Mouse (Mus musculus) T-helper 2 cell (primary cell): ENCODE results near the gene Commd4.

Experiments
- in situ Hi-C: fragments of 300-600 bp; cut with MboI, MseI; formaldehyde crosslinking; loops from one replicate; pipeline ENCODE4 v1.15.1; 2025; ENCODE audit warnings: high pct_unique_total_duplicates

The Commd4 gene

DNA sequence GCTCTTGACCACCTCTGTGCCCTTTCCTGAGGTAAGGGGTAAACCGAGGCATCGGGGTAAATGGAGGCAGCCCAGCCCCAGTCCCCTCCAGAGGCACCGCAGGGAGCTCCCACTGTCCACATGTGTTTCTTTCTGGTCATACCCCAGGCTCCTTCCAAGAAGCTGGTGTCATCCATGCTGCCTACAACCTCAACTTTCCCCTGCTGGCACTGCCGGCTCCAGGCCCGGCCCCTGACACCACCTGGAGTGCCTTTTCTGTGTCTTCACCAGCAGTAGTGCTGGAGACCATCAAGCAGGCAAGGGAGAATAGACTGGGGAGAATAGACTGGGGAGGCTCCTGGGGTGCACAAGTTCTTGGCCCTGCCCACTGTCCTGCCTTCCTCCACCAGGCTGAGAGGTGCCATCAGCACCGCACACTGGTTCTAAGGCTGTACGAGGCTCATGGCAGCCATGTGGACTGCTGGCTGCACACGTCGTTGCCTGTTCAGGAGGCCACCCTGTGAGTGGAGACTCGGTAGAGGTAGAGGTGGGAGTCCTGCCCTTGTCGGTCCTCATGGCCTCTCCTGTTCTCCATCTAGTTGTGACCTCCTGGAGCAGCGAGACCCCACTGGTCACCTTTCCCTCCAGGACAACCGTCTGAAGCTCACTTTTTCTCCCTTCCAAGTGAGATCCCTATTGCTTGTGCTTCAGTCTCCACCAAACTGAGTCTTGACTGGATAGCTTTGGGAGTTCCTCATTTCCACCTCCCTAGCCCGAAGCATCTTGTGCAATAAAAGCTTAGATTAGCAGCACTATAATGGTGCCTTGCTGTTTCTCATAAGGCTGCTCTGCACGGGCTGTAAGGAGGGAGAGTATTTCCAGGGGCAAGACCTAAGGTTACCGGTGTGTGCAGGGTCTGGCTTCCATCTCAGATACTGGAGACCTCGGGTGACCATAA is 16.4 kb downstream of the Commd4 start:
- in situ Hi-C loops = no loop called here

DNA sequence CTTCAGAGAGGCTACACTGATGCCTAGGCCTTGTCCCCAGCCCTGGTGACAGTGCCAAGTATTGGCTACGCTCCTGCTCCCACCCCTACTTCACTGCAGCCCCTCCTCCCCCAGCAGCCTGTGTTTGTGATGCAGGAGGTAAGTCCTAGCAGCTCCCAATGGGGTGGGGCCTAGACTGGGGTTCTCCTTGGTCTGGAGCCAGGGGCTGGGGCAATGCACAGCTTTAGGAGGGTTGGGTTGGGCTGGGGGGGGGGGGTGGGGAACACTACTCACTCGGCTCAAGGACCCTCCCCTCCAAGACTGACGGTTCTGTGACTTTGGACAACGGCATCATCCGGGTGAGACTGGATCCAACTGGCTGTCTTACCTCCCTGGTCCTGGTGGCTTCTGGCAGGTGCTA is 18.6 kb downstream of the Commd4 start:
- in situ Hi-C loops = loop anchor here (5.0 kb wide), 1 partner anchor 212 kb away; the partner anchor contains the start of gene Snx33

DNA sequence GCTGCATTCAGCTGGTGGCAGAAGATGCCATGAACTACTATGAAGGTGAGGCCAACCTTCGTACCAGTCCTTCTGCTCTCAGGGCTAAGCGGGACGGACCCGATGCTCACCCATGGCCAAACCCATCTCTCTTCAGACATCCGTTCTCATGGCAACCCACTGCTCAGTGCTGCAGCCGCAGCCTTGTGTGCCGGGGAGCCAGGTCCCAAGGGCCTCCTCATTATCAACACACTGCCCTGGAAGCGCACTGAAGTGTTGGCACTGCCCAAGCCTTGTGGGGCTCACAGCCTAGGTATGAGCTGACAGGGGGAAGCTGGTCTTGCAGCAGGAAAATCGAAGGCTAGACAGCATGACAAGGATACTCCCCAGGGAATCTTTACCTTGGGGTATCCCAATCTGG is 19.0 kb downstream of the Commd4 start:
- in situ Hi-C loops = loop anchor here (5.0 kb wide), 1 partner anchor 212 kb away; the partner anchor contains the start of gene Snx33

DNA sequence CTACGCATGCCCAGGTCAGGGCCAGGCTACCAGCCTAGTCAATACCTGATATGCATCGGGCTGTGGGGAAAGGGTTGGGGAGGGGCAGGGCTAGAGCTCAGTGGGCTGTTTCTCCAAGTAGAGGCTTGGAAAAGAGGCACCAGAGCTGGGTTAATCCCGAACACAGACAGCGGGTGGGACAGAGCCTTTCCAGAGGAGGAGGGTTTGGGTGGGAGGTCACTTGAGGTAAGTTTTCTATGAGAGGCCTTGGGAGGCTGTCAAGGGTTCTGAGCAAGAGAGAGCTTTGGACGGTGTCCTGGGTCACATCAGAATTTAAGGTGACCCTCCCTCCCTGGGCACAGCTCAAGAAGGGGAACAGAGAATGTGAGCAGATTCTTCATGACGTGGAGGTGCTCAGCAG is 19.6 kb downstream of the Commd4 start:
- in situ Hi-C loops = loop anchor here (5.0 kb wide), 1 partner anchor 211 kb away; the partner anchor contains the start of gene Snx33

DNA sequence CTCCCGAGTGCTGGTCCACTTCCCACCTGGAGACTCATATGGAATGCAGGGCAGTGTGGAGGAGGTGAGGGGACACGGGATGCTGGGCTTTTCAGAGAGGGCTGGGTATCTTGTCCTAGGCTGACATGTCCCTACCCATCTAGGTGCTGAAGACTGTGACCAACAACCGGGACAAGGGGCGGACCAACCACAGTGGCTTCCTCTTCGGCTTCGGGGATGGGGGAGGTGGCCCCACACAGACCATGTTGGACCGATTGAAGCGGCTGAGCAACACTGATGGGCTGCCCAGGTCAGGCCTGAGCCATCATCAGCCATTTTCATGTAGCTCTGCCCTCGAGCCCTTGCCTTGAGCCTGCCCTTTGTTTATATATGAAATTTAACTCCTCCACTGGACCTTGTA is 20.4 kb downstream of the Commd4 start:
- in situ Hi-C loops = loop anchor here (5.0 kb wide), 1 partner anchor 210 kb away; the partner anchor contains the start of gene Snx33

DNA sequence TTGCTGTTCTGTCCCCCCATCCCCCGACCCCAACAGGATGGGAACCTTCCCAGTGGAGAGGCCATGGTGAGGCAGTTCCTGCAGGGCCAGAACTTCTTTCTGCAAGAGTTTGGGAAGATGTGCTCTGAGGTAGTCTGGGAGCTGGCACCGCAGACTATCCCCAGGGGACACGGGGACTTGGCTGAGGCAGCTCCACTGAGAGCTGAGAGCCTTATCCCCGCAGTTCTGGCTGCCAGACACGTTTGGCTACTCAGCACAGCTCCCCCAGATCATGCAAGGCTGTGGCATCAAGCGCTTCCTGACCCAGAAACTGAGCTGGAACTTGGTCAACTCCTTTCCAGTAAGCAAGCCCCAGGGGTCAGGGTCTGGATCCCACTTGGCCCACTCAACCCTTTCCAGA is 20.9 kb downstream of the Commd4 start:
- in situ Hi-C loops = loop anchor here (5.0 kb wide), 1 partner anchor 210 kb away; the partner anchor contains the start of gene Snx33

DNA sequence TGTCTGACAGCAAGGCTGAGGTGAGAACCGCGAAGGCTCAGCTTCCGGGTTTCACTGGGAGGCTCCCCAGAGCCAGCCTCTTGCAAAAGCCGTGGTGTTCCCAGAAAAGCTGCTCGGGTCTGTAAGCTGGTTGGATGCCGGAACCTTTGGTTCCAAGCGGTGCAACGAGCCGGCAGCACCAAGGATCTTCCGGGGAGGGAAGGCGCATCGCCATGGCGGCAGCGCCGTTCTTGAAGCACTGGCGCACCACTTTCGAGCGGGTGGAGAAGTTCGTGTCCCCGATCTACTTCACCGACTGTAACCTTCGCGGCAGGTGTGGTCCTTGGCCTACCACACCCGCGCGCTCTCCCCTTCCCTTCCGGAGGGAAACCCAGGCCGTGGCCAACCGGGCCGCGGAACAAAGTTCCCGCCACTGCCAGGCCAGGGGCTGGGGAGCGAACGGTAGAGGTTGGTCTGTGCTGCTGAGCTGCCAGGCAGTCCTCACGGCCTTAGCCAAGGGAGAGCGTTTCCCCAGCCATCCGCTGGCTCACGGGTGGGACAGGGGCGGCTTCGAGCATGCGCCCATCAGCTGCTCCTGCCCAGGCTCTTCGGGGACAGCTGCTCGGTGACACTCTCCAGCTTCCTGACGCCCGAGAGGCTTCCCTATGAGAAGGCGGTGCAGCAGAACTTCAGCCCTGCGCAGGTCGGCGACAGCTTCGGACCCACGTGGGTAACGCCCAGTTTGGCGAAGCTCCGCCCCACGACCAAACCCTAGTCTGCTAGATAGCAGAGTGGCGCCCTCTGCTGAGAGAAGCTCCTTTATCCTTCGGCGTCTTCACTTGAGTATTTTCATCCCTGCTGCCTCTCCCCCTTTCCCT is 27.3 kb downstream of the Commd4 start, which contains the start of gene Man2c1:
TSS of gene Man2c1 (plus strand) at position 114 of the 857 bp plus-strand sequence.
- in situ Hi-C loops = no loop called here

GRCm38 (mm10) chr9:57129641-57130040 is 28.5 kb downstream of the Commd4 start:
- in situ Hi-C loops = no loop called here

DNA sequence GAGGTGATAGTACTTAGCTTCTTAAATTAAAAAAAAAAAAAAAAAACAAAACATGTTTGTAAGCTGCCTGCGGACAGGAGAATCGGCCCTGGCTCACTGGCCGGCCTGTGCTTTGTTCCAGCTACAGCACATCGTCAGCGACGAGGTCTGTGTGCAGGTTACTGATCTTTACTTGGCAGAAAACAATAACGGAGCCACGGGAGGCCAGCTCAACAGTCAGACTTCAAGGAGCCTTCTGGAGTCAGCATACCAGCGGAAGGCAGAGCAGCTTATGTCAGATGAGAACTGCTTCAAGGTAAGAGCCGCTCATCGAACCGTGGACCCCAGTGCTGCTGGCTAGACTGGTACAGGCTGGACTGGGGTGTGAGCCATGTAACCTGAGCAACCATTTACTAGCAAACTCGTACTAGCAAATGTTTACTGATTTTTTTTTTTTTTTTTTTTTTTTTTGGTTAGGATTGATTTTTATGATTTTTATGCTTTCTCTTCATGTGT is 40.8 kb downstream of the Commd4 start:
- in situ Hi-C loops = no loop called here
